Mouse (Mus musculus) G1E (cell line): ENCODE results near the gene Ubap2l. TPM values are rescaled to one million over a fixed set of nuclear protein-coding genes. Genes with fewer than 3 reads are reported as not detected.

ENCODE experiments used
- ATAC-seq: 2 replicates; pipeline ENCODE4 v1.8.0; 2016; ENCODE audit warnings: mild to moderate bottlenecking; ENCODE audit not compliant: insufficient number of reproducible peaks, poor library complexity, low FRiP score, severe bottlenecking; ENCODE audit errors: extremely low read depth
- DNase-seq: peaks from one replicate; pipeline ENCODE4 v3.0.0; 2012; ENCODE audit warnings: low spot score
- H3K27me3 ChIP-seq: 2 replicates; pipeline ENCODE4 v1.6.1; 2012; ENCODE audit warnings: mild to moderate bottlenecking, low read length, inconsistent platforms; ENCODE audit not compliant: insufficient read depth
- H3K36me3 ChIP-seq: replicated peaks from 2 replicates; pipeline ENCODE3; 2012; ENCODE audit warnings: mild to moderate bottlenecking, inconsistent platforms
- H3K4me1 ChIP-seq: 2 replicates; pipeline ENCODE4 v1.6.1; 2012; ENCODE audit warnings: low read depth, low read length, inconsistent platforms, mixed read lengths; ENCODE audit not compliant: insufficient read depth
- H3K4me3 ChIP-seq: 2 replicates; pipeline ENCODE4 v1.5.1; 2012; ENCODE audit warnings: low read depth, mild to moderate bottlenecking, inconsistent platforms, low read length, moderate library complexity, mixed read lengths
- H3K9me3 ChIP-seq: replicated peaks from 2 replicates; pipeline ENCODE4 v1.6.1; 2012; ENCODE audit warnings: inconsistent platforms
- CTCF ChIP-seq: IDR thresholded peaks from 2 replicates; pipeline ENCODE4 v1.5.1; 2012; ENCODE audit warnings: low read depth, low read length, inconsistent platforms, mixed read lengths
- GATA1 ChIP-seq: IDR thresholded peaks from 2 replicates; pipeline ENCODE4 v1.6.1; 2012; ENCODE audit warnings: borderline replicate concordance, low read length, inconsistent platforms, mixed read lengths
- GATA2 ChIP-seq: IDR thresholded peaks from 2 replicates; pipeline ENCODE4 v1.6.1; 2012; ENCODE audit warnings: low read depth, low read length, inconsistent platforms, borderline replicate concordance
- POLR2AphosphoS5 ChIP-seq: IDR thresholded peaks from 2 replicates; pipeline ENCODE4 v1.6.1; 2012; ENCODE audit warnings: low read depth, low read length, inconsistent platforms; ENCODE audit not compliant: insufficient replicate concordance
- TAL1 ChIP-seq: conservative IDR thresholded peaks from 2 replicates; pipeline ENCODE4 v1.6.1; 2012; ENCODE audit warnings: low read depth, low read length, inconsistent platforms, mixed read lengths
- polyA plus RNA-seq: library from polyadenylated mRNA; stranded (reverse); fragments of >175 nt; gene quantifications from 2 replicates; pipeline ENCODE4 v1.2.3, GENCODE M21; 2012
- total RNA-seq, 2 experiments: library from RNA; stranded (forward) in 1 of 2; stranded (reverse) in 1 of 2; fragments of 200-1000 nt in 1 of 2; fragments of >200 nt in 1 of 2; fragmentation: Nextera tagmentation in 1 of 2; gene quantifications; 2 replicates each; pipeline ENCODE4 v1.2.3; 2014 to 2017

Gene Ubap2l
- total and polyA plus RNA-seq, 3 experiments = 145 to 353 (median 193) TPM

- Histone ChIP-seq H3K4me1 (peaks cover 4% of the 10 kb centered on the region; the same call in 1 of the 2 replicates), H3K9me3 (no peaks in the 10 kb centered on the region), H3K36me3 (peaks cover 79% of the 10 kb centered on the region), H3K4me3 (no peak overlapping the region), H3K27me3 (no peaks in the 10 kb centered on the region)
- no peak for DNase-seq
- no peak for ATAC-seq
- TF ChIP-seq CTCF = no peak
- TF ChIP-seq POLR2AphosphoS5 = no peak
- no peak for TF ChIP-seq GATA2
- no peak for TF ChIP-seq TAL1
- TF ChIP-seq GATA1 = no peak
These were observed 10.1 kb upstream of the Ubap2l start for GRCm38 (mm10) chr3:90062539-90062938.

GRCm38 (mm10) chr3:90061549-90061948, 9.1 kb upstream of the Ubap2l start:
- H3K4me3 ChIP-seq = no peak overlapping the region
- no peak for TF ChIP-seq POLR2AphosphoS5
- TF ChIP-seq GATA2 = no peak
- ATAC-seq (no peak), DNase-seq (no peak)
- H3K4me1 ChIP-seq = peaks cover 5% of the 10 kb centered on the region; the same call in 1 of the 2 replicates
- no peaks in the 10 kb centered on the region for H3K9me3 ChIP-seq
- no peaks in the 10 kb centered on the region for H3K27me3 ChIP-seq
- peaks cover 82% of the 10 kb centered on the region for H3K36me3 ChIP-seq

- no peak for ATAC-seq
- TF ChIP-seq GATA1 (no peak), TAL1 (no peak)
- peaks cover 38% of the 10 kb centered on the region for H3K4me1 ChIP-seq
- no peaks in the 10 kb centered on the region for H3K27me3 ChIP-seq
- peak within 1 kb of the TSS; percentile 81 for H3K4me3 ChIP-seq
- no peaks in the 10 kb centered on the region for H3K9me3 ChIP-seq
- peak; percentile 69 for DNase-seq
- H3K36me3 ChIP-seq = peaks cover 39% of the 10 kb centered on the region
These were observed 732 bp downstream of the Ubap2l start, which contains the start of gene 4933434E20Rik for GRCm38 (mm10) chr3:90051441-90052350. 4933434E20Rik (plus strand) TSS chr3:90051636.

GRCm38 (mm10) chr3:90049691-90050090, 2.7 kb downstream of the Ubap2l start:
- DNase-seq = no peak
- no peaks in the 10 kb centered on the region for H3K9me3 ChIP-seq
- H3K36me3 ChIP-seq = peaks cover 38% of the 10 kb centered on the region
- no peak for ATAC-seq
- no peak for TF ChIP-seq TAL1
- no peak for TF ChIP-seq GATA2
- no peak for TF ChIP-seq POLR2AphosphoS5
- TF ChIP-seq GATA1 = no peak
- TF ChIP-seq CTCF = no peak
- H3K4me3 ChIP-seq = no peak overlapping the region
- no peaks in the 10 kb centered on the region for H3K27me3 ChIP-seq
- H3K4me1 ChIP-seq = peaks cover 27% of the 10 kb centered on the region

- peaks cover 92% of the 10 kb centered on the region for H3K36me3 ChIP-seq
- H3K9me3 ChIP-seq = no peaks in the 10 kb centered on the region
- TF ChIP-seq GATA2 = no peak
- no peak for TF ChIP-seq POLR2AphosphoS5
- no peak for TF ChIP-seq CTCF
- no peak for TF ChIP-seq GATA1
- TF ChIP-seq TAL1 = no peak
- H3K4me3 ChIP-seq = no peak overlapping the region
- no peak for ATAC-seq
- peaks cover 9% of the 10 kb centered on the region; the same call in 1 of the 2 replicates for H3K4me1 ChIP-seq
- no peak for DNase-seq
- H3K27me3 ChIP-seq = no peaks in the 10 kb centered on the region
These were observed 16.2 kb downstream of the Ubap2l start for GRCm38 (mm10) chr3:90036263-90036662.

GRCm38 (mm10) chr3:90034653-90035052, 17.8 kb downstream of the Ubap2l start:
- no peak for ATAC-seq

More at GRCm38 (mm10) chr3:90034653-90035052, 17.8 kb downstream of the Ubap2l start:
- DNase-seq = no peak
- Histone ChIP-seq H3K9me3 (no peaks in the 10 kb centered on the region), H3K36me3 (peaks cover 91% of the 10 kb centered on the region), H3K27me3 (no peaks in the 10 kb centered on the region), H3K4me3 (no peak overlapping the region), H3K4me1 (peaks cover 9% of the 10 kb centered on the region; the same call in 1 of the 2 replicates)
- TF ChIP-seq GATA1 (no peak), TAL1 (no peak), GATA2 (no peak), CTCF (no peak), POLR2AphosphoS5 (no peak)
